Mouse (Mus musculus): ENCODE results near the gene Slc35d3. TPM values are rescaled to one million over a fixed set of nuclear protein-coding genes. Genes with fewer than 3 reads are reported as not detected.

The Slc35d3 gene
- total RNA-seq (2021): not detected
- long read RNA-seq, experiment 1, partial matches to known transcripts: 0 of 1 reads
- long read RNA-seq, experiment 1, other reads (novel, unspliced or antisense): 0 of 1 reads
- long read RNA-seq, experiment 2: 0 reads

GRCm38 (mm10) chr10:19850998-19851691, at the start of gene Slc35d3:
Slc35d3 (minus strand) TSS chr10:19851459.
- DNase-seq: peak; percentile 33

- no peak for DNase-seq
These were observed 48.9 kb upstream of the Slc35d3 start for GRCm38 (mm10) chr10:19900191-19900590.

GRCm38 (mm10) chr10:19893976-19894375, 42.7 kb upstream of the Slc35d3 start:
- DNase-seq: peak; percentile 26

GRCm38 (mm10) chr10:19893146-19893545, 41.9 kb upstream of the Slc35d3 start:
- no peak for DNase-seq

GRCm38 (mm10) chr10:19891686-19892085, 40.4 kb upstream of the Slc35d3 start:
- DNase-seq: no peak

- no peak for DNase-seq
These were observed 38.6 kb upstream of the Slc35d3 start for GRCm38 (mm10) chr10:19889908-19890307.

GRCm38 (mm10) chr10:19886249-19886648, 35.0 kb upstream of the Slc35d3 start:
- DNase-seq: no peak

- no peak for DNase-seq
These were observed 33.1 kb upstream of the Slc35d3 start for GRCm38 (mm10) chr10:19884409-19884808.

GRCm38 (mm10) chr10:19880437-19880836, 29.2 kb upstream of the Slc35d3 start:
- DNase-seq: no peak

- DNase-seq: no peak
These were observed 27.9 kb upstream of the Slc35d3 start for GRCm38 (mm10) chr10:19879161-19879560.

GRCm38 (mm10) chr10:19877679-19878078, 26.4 kb upstream of the Slc35d3 start:
- no peak for DNase-seq

- no peak for DNase-seq
These were observed 26.0 kb upstream of the Slc35d3 start for GRCm38 (mm10) chr10:19877257-19877656.

GRCm38 (mm10) chr10:19876669-19877068, 25.4 kb upstream of the Slc35d3 start:
- DNase-seq: no peak

GRCm38 (mm10) chr10:19875346-19875745, 24.1 kb upstream of the Slc35d3 start:
- DNase-seq: no peak

- DNase-seq: no peak
These were observed 4.5 kb upstream of the Slc35d3 start for GRCm38 (mm10) chr10:19855597-19856306.

- no peak for DNase-seq
These were observed 2.4 kb upstream of the Slc35d3 start for GRCm38 (mm10) chr10:19853609-19854008.

- DNase-seq: no peak
These were observed 1.5 kb upstream of the Slc35d3 start for GRCm38 (mm10) chr10:19852776-19853175.

GRCm38 (mm10) chr10:19850544-19850997, 688 bp downstream of the Slc35d3 start:
- DNase-seq: peak; percentile 26

- DNase-seq: no peak
These were observed 1.4 kb downstream of the Slc35d3 start for GRCm38 (mm10) chr10:19849771-19850365.

- DNase-seq: no peak
These were observed 2.1 kb downstream of the Slc35d3 start for GRCm38 (mm10) chr10:19848928-19849770.

- DNase-seq: no peak
These were observed 11.4 kb downstream of the Slc35d3 start for GRCm38 (mm10) chr10:19839836-19840235.

All from gastrocnemius, postnatal 10 days (tissue).